Mouse (Mus musculus) kidney, postnatal 0 days (tissue): ENCODE measurements around the gene Gpn3. TPM values are rescaled to one million over a fixed set of nuclear protein-coding genes. Genes with fewer than 3 reads are reported as not detected.

ENCODE experiments used
- ATAC-seq: fragments of 200-750 bp; cut with Nextera tagmentation; replicated peaks from 2 replicates; pipeline ENCODE4 v1.8.0; 2017; ENCODE audit warnings: low read depth, moderate number of reproducible peaks, moderate TSS enrichment, moderate library complexity; ENCODE audit not compliant: low FRiP score
- DNase-seq: peaks from one replicate; pipeline ENCODE4 v3.0.0-alpha.2; 2016; ENCODE audit warnings: low spot score
- H3K27ac ChIP-seq: fragments of 300-500 bp; sonication (generic); 2 replicates; pipeline ENCODE4 v1.5.1; 2014; ENCODE audit warnings: mild to moderate bottlenecking
- H3K27me3 ChIP-seq: fragments of 300-500 bp; sonication (generic); 2 replicates; pipeline ENCODE4 v1.6.1; 2014; ENCODE audit warnings: low read length, mixed read lengths; ENCODE audit not compliant: insufficient read depth
- H3K36me3 ChIP-seq: fragments of 300-500 bp; sonication (generic); 2 replicates; pipeline ENCODE4 v1.6.1; 2014; ENCODE audit warnings: low read length, mixed read lengths; ENCODE audit not compliant: insufficient read depth
- H3K4me1 ChIP-seq: fragments of 300-500 bp; sonication (generic); replicated peaks from 2 replicates; pipeline ENCODE4 v1.6.1; 2014; ENCODE audit warnings: antibody characterized with exemption, low read length, mixed read lengths; ENCODE audit not compliant: insufficient read depth
- H3K4me2 ChIP-seq: fragments of 300-500 bp; sonication (generic); 2 replicates; pipeline ENCODE4 v1.6.1; 2014; ENCODE audit warnings: mild to moderate bottlenecking, low read length, moderate library complexity, mixed read lengths
- H3K4me3 ChIP-seq: fragments of 300-500 bp; sonication (generic); replicated peaks from 2 replicates; pipeline ENCODE4 v1.5.1; 2014; ENCODE audit warnings: low read depth, low read length
- H3K9ac ChIP-seq: fragments of 300-500 bp; sonication (generic); 2 replicates; pipeline ENCODE4 v1.6.1; 2014; ENCODE audit warnings: low read depth, low read length
- H3K9me3 ChIP-seq: fragments of 300-500 bp; sonication (generic); replicated peaks from 2 replicates; pipeline ENCODE4 v1.6.1; 2016; ENCODE audit warnings: low read length, inconsistent platforms, mixed read lengths
- CTCF ChIP-seq: IDR thresholded peaks from 2 replicates; pipeline ENCODE4 v1.5.1; 2016; ENCODE audit warnings: antibody characterized with exemption, low read depth, mild to moderate bottlenecking, moderate library complexity
- WGBS: fragments of 180-500 bp; shearing (Covaris S2); extraction: QIAGEN DNeasy Blood & Tissue Kit; methylation state at CpG from one replicate; pipeline ENCODE4 v1.1.7; 2014; 5-methylcytosine and 5-hydroxymethylcytosine counted together
- polyA plus RNA-seq: library from polyadenylated mRNA; unstranded; fragments of >200 nt; fragmentation: Nextera tagmentation; extraction: Ambion mirVana; gene quantifications from 2 replicates; pipeline ENCODE4 v1.2.1, GENCODE M21; 2015

The Gpn3 gene
- polyA plus RNA-seq = 64.4 and 64.5 TPM in 2 replicates

- TF ChIP-seq CTCF = no peak
- WGBS = 1% methylated on average over 36 of the region's 46 CpGs
- peak; percentile 52 for DNase-seq
Measured at GRCm38 (mm10) chr5:122371591-122372191, at the start of gene Gpn3. Gene Gpn3, plus strand, starts transcription at chr5:122371876.

DNA sequence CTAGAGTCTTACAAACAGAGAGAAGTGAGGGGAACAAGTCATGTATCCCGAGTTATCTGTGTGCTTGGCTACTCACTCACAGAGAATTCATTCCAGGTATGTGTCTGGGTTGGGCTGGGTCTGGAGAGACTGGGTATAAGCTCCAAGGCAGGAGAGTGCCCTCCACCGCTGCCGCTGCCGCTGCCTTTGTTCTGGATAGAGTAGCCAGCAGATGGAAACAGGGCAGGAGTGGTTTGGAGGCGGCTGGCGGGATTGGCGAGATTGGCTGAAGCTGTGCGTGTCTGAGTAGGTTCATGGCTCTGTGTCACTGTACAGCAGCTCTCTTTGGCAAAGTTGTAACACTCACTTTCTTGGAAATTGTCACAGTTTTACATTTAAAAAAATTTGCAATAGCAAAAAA lies 48.2 kb upstream of the Gpn3 start:
- Histone ChIP-seq H3K27me3 (no peaks in the 10 kb centered on the region), H3K4me3 (no peak overlapping the region), H3K4me1 (no peaks in the 10 kb centered on the region), H3K9me3 (no peaks in the 10 kb centered on the region), H3K36me3 (peaks cover 34% of the 10 kb centered on the region; the same call in 1 of the 2 replicates), H3K4me2 (no peak overlapping the region), H3K9ac (no peak overlapping the region), H3K27ac (no peak overlapping the region)
- 72% methylated on average over 8 of the region's 8 CpGs for WGBS
- TF ChIP-seq CTCF = no peak
- ATAC-seq = no peak
- DNase-seq = no peak

More at GRCm38 (mm10) chr5:122371591-122372191, at the start of gene Gpn3:
- Histone ChIP-seq H3K4me3 (peak within 1 kb of the TSS; percentile 79), H3K27me3 (no peaks in the 10 kb centered on the region), H3K9me3 (no peaks in the 10 kb centered on the region), H3K36me3 (peaks cover 18% of the 10 kb centered on the region; the same call in 1 of the 2 replicates), H3K9ac (peak within 1 kb of the TSS; percentile 70), H3K27ac (peak within 1 kb of the TSS; percentile 91), H3K4me2 (peak within 1 kb of the TSS; percentile 63), H3K4me1 (peaks cover 7% of the 10 kb centered on the region; the same call in 1 of the 2 replicates)
- ATAC-seq = peak; percentile 78

DNA sequence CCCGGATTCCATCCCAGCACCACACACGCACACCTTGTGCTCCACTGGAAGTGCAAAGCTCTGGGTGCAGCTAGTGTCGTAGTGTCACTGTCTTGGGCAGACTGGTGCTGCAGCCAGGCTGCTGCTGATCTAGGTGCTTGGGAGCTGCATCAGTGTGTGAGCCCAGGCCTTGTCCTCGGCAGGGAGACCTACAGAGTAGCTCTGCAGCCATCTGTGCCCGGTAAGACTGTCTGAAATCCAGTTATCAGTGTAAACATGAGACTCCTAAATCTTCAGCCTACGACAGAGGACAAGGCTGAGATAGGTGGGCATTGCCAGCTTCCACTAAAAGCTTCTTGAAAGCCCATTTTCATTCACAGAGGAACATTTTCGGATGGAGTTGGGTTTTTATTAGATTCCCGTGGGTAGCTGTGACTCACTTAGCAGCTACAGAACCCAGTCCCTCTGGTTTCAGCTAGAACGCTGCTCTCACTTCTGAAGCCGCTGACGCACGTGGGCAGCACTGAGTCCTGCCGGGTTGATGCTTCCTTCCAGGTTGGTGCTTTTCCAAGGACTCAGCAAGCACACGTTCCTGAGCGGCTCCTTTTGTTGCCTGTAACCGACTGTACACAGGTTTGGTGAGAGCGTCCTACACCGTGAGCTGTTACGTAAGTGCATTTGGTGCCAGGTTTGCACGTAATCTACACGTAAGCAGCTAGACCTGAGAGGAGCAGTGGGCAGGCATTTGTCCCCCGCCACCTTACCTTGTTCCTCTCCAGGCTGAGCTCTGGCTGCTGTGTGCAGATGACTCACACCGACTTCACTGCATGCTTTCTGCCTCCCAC lies 46.9 kb upstream of the Gpn3 start:
- Histone ChIP-seq H3K4me2 (no peak overlapping the region), H3K4me3 (no peak overlapping the region), H3K27ac (no peak overlapping the region), H3K27me3 (no peaks in the 10 kb centered on the region), H3K9me3 (no peaks in the 10 kb centered on the region), H3K36me3 (peaks cover 34% of the 10 kb centered on the region; the same call in 1 of the 2 replicates), H3K9ac (no peak overlapping the region), H3K4me1 (no peaks in the 10 kb centered on the region)
- TF ChIP-seq CTCF = no peak
- DNase-seq (no peak), ATAC-seq (no peak)
- 86% methylated on average over 23 of the region's 23 CpGs for WGBS

GRCm38 (mm10) chr5:122325477-122325876 lies 46.2 kb upstream of the Gpn3 start:
- H3K9ac ChIP-seq = no peak overlapping the region
- H3K36me3 ChIP-seq = peaks cover 29% of the 10 kb centered on the region; the same call in 1 of the 2 replicates
- no peaks in the 10 kb centered on the region for H3K4me1 ChIP-seq
- H3K27ac ChIP-seq = no peak overlapping the region
- no peak for DNase-seq
- WGBS = 89% methylated on average over 8 of the region's 8 CpGs
- no peaks in the 10 kb centered on the region for H3K9me3 ChIP-seq
- ATAC-seq = no peak
- no peak overlapping the region for H3K4me3 ChIP-seq
- no peak overlapping the region for H3K4me2 ChIP-seq
- H3K27me3 ChIP-seq = no peaks in the 10 kb centered on the region
- no peak for TF ChIP-seq CTCF

DNA sequence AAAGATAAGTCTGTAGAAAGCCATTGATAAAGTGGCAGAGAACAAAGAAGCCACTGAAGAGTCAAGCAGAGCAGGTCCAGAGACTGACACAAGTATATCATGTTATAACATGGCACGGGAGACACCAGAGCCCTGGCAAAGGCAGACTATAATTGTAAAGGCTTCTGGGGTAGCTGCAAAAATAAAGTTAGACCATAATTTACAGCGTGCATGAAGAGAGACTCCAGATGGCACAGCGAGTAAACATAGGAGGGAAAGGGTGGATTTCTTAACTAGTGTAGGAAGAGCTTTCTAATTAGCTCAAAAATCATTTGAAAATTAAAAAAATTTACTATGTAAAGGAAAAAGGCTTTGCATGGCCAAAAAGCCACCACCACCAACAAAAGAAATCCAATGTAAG lies 44.4 kb upstream of the Gpn3 start:
- H3K27ac ChIP-seq = no peak overlapping the region
- no peaks in the 10 kb centered on the region for H3K4me1 ChIP-seq
- H3K27me3 ChIP-seq = no peaks in the 10 kb centered on the region
- no peak for TF ChIP-seq CTCF
- WGBS = 75% methylated on average over 3 of the region's 3 CpGs
- no peak overlapping the region for H3K4me2 ChIP-seq
- H3K9ac ChIP-seq = no peak overlapping the region
- peaks cover 16% of the 10 kb centered on the region; the same call in 1 of the 2 replicates for H3K36me3 ChIP-seq
- H3K9me3 ChIP-seq = no peaks in the 10 kb centered on the region
- no peak overlapping the region for H3K4me3 ChIP-seq
- DNase-seq = no peak
- no peak for ATAC-seq

DNA sequence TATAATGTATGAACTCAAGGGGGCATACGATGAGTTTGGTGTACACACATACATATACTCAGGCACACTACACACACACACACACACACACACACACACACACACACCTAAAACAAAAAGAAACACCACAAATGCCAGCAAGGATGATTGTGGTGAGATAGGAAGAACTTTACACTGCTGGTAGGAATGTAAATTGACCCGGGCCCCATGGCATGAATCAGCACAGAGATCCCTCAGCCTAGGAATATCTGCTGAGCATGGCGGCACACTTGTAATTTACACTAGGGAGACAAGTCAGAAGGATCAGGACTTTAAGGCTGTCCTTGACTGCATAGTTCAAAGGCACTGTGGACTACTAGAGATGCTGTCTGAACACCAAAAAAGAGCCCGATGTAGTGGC lies 41.4 kb upstream of the Gpn3 start:
- WGBS = 84% methylated on average over 4 of the region's 4 CpGs
- no peaks in the 10 kb centered on the region for H3K9me3 ChIP-seq
- no peak for TF ChIP-seq CTCF
- no peaks in the 10 kb centered on the region for H3K27me3 ChIP-seq
- DNase-seq = no peak
- no peak overlapping the region for H3K9ac ChIP-seq
- no peak overlapping the region for H3K4me2 ChIP-seq
- H3K27ac ChIP-seq = no peak overlapping the region
- H3K4me3 ChIP-seq = no peak overlapping the region
- ATAC-seq = no peak
- H3K4me1 ChIP-seq = no peaks in the 10 kb centered on the region
- 0 out of 2 replicates have a peak, but pooled peaks cover 9% of the 10 kb centered on the region for H3K36me3 ChIP-seq
